Mouse (Mus musculus) neural tube, embryonic 11.5 days (tissue): Measurements from ENCODE around the gene Ankrd26. TPM values are rescaled to one million over a fixed set of nuclear protein-coding genes. Genes with fewer than 3 reads are reported as not detected.

ENCODE experiments used
- ATAC-seq: fragments of 200-750 bp; cut with Nextera tagmentation; 2 replicates; pipeline ENCODE4 v1.8.0; 2017; ENCODE audit warnings: moderate number of reproducible peaks, mild to moderate bottlenecking, moderate TSS enrichment, moderate library complexity; ENCODE audit not compliant: insufficient read depth, low FRiP score, low TSS enrichment
- DNase-seq: peaks from one replicate; pipeline ENCODE4 v3.0.0-alpha.2; 2015; ENCODE audit warnings: low spot score
- H3K27ac ChIP-seq: fragments of 300-500 bp; sonication (generic); 2 replicates; pipeline ENCODE4 v1.5.1; 2014; ENCODE audit warnings: low read depth, mild to moderate bottlenecking, low read length
- H3K27me3 ChIP-seq: fragments of 300-500 bp; sonication (generic); 2 replicates; pipeline ENCODE4 v1.6.1; 2014; ENCODE audit warnings: mild to moderate bottlenecking, low read length, mixed read lengths; ENCODE audit not compliant: control insufficient read depth, insufficient read depth
- H3K36me3 ChIP-seq: fragments of 300-500 bp; sonication (generic); 2 replicates; pipeline ENCODE4 v1.6.1; 2014; ENCODE audit warnings: mild to moderate bottlenecking, low read length, moderate library complexity, mixed read lengths; ENCODE audit not compliant: control insufficient read depth, insufficient read depth
- H3K4me1 ChIP-seq: fragments of 300-500 bp; sonication (generic); 2 replicates; pipeline ENCODE4 v1.6.1; 2014; ENCODE audit warnings: low read length, mixed read lengths; ENCODE audit not compliant: control insufficient read depth, insufficient read depth
- H3K4me2 ChIP-seq: fragments of 300-500 bp; sonication (generic); 2 replicates; pipeline ENCODE4 v1.6.1; 2014; ENCODE audit warnings: low read depth, mild to moderate bottlenecking, moderate library complexity
- H3K4me3 ChIP-seq: fragments of 300-500 bp; sonication (generic); 2 replicates; pipeline ENCODE4 v1.5.1; 2014; ENCODE audit warnings: low read depth, low read length
- H3K9ac ChIP-seq: fragments of 300-500 bp; sonication (generic); 2 replicates; pipeline ENCODE4 v1.6.1; 2014; ENCODE audit warnings: mild to moderate bottlenecking, low read length
- H3K9me3 ChIP-seq: fragments of 300-500 bp; sonication (generic); 2 replicates; pipeline ENCODE4 v1.6.1; 2016; ENCODE audit warnings: low read length; ENCODE audit not compliant: control insufficient read depth
- WGBS: fragments of 180-500 bp; shearing (Covaris S2); extraction: QIAGEN DNeasy Blood & Tissue Kit; methylation state at CpG from one replicate; pipeline ENCODE4 v1.1.7; 2014; 5-methylcytosine and 5-hydroxymethylcytosine counted together
- polyA plus RNA-seq: library from polyadenylated mRNA; unstranded; fragments of >200 nt; fragmentation: Nextera tagmentation; extraction: Ambion mirVana; gene quantifications from 2 replicates; pipeline ENCODE4 v1.2.1, GENCODE M21; 2014

The Ankrd26 gene
- polyA plus RNA-seq, 1 experiment from 2014 or later: 23.1 TPM

DNA sequence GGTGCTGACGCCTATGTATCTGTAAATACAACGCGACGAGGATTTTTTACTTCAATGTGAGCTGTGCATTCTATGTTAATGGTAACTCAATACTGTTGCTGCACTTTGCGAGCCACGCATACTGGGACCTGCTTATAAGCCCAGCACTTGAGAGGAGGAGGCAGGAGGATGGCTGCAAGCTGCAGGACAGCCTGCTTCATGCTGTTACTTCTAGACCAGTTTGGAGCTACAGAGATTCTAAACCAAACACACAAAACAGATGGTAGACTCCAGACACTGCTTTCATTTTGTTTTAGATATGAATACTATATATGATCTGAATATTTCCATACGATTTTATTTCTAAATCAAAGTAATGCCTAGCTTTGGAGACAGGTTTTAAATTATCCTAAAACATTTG is 41.4 kb downstream of the Ankrd26 start:
- Histone ChIP-seq H3K4me3 (no peak overlapping the region), H3K27me3 (no peaks in the 10 kb centered on the region), H3K27ac (no peak overlapping the region), H3K9ac (no peak overlapping the region), H3K36me3 (peaks cover 11% of the 10 kb centered on the region), H3K9me3 (no peaks in the 10 kb centered on the region), H3K4me1 (no peaks in the 10 kb centered on the region), H3K4me2 (no peak overlapping the region)
- ATAC-seq (no peak), DNase-seq (no peak)
- 92% methylated on average over 7 of the region's 7 CpGs for WGBS

DNA sequence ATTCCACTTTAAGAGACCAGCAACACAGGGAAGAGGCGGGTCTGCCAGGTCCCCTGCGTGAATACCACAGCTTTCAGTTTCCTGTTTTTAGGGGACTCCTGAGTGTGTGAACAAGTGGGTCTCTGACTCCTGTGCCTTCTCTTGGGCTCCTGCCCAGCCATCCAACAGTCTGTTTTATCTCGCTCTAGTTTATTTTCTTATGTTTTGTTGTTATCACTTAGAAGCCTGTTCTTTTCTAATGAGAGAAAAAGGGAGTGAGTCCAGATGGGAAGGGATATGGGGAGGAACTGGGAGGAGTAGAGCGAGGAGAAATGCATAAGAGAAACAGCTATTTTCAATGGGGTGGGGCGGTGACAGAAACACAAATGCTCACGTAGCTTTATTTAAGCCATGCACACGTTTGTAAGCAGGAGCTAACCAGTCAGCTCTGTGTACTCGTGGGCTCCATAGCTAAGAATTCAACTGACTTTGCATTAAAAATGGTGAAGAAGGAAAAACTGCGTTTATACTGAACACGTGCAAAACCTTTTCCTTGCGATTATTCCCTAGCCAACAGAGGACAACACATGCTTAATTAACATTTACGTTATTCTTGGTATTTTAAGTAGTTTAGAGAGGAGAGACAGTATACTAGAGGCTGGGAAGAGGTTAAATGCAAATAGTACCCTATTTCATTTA is 48.6 kb downstream of the Ankrd26 start:
- ATAC-seq: no peak
- 93% methylated on average over 12 of the region's 12 CpGs for WGBS

GRCm38 (mm10) chr6:118499010-118499409 is 63.0 kb downstream of the Ankrd26 start:
- H3K4me3 ChIP-seq: no peak overlapping the region
- DNase-seq: no peak
- no peak overlapping the region for H3K9ac ChIP-seq
- no peaks in the 10 kb centered on the region for H3K9me3 ChIP-seq
- 92% methylated on average over 7 of the region's 7 CpGs for WGBS
- H3K27me3 ChIP-seq: no peaks in the 10 kb centered on the region
- no peaks in the 10 kb centered on the region for H3K4me1 ChIP-seq
- no peak overlapping the region for H3K4me2 ChIP-seq
- no peak overlapping the region for H3K27ac ChIP-seq
- H3K36me3 ChIP-seq: no peaks in the 10 kb centered on the region
- ATAC-seq: no peak

More for the DNA sequence above, 48.6 kb downstream of the Ankrd26 start:
- Histone ChIP-seq H3K4me3 (no peak overlapping the region), H3K9ac (no peak overlapping the region), H3K9me3 (no peaks in the 10 kb centered on the region), H3K4me2 (no peak overlapping the region), H3K27ac (no peak overlapping the region), H3K27me3 (no peaks in the 10 kb centered on the region), H3K36me3 (peaks cover 2% of the 10 kb centered on the region), H3K4me1 (no peaks in the 10 kb centered on the region)
- no peak for DNase-seq

- Histone ChIP-seq H3K36me3 (no peaks in the 10 kb centered on the region), H3K4me2 (no peak overlapping the region), H3K9me3 (no peaks in the 10 kb centered on the region), H3K9ac (no peak overlapping the region), H3K4me1 (peaks cover 8% of the 10 kb centered on the region; the same call in 1 of the 2 replicates), H3K27me3 (peaks cover 9% of the 10 kb centered on the region), H3K27ac (no peak overlapping the region), H3K4me3 (no peak overlapping the region)
- WGBS: 81% methylated on average over 1 of the region's 1 CpGs
- ATAC-seq: no peak
- DNase-seq: no peak
Measured at GRCm38 (mm10) chr6:118482125-118482524, 79.9 kb downstream of the Ankrd26 start.

- DNase-seq (peak; percentile 82), ATAC-seq (peak; percentile 80)
- H3K27ac ChIP-seq: peak within 1 kb of the TSS; percentile 67; the same call in 1 of the 2 replicates
- H3K9me3 ChIP-seq: no peaks in the 10 kb centered on the region
- H3K4me3 ChIP-seq: peak within 1 kb of the TSS; percentile 54
- H3K27me3 ChIP-seq: peaks cover 9% of the 10 kb centered on the region
- H3K36me3 ChIP-seq: peaks cover 2% of the 10 kb centered on the region; the same call in 1 of the 2 replicates
- H3K9ac ChIP-seq: peak within 1 kb of the TSS; percentile 78
- H3K4me2 ChIP-seq: peak within 1 kb of the TSS; percentile 64
- peaks cover 8% of the 10 kb centered on the region; the same call in 1 of the 2 replicates for H3K4me1 ChIP-seq
- under 1% methylated on average over 44 of the region's 57 CpGs for WGBS
Measured at GRCm38 (mm10) chr6:118478957-118479708, 82.9 kb downstream of the Ankrd26 start, which contains the start of gene Zfp9. Gene Zfp9, minus strand, starts transcription at chr6:118479320.

DNA sequence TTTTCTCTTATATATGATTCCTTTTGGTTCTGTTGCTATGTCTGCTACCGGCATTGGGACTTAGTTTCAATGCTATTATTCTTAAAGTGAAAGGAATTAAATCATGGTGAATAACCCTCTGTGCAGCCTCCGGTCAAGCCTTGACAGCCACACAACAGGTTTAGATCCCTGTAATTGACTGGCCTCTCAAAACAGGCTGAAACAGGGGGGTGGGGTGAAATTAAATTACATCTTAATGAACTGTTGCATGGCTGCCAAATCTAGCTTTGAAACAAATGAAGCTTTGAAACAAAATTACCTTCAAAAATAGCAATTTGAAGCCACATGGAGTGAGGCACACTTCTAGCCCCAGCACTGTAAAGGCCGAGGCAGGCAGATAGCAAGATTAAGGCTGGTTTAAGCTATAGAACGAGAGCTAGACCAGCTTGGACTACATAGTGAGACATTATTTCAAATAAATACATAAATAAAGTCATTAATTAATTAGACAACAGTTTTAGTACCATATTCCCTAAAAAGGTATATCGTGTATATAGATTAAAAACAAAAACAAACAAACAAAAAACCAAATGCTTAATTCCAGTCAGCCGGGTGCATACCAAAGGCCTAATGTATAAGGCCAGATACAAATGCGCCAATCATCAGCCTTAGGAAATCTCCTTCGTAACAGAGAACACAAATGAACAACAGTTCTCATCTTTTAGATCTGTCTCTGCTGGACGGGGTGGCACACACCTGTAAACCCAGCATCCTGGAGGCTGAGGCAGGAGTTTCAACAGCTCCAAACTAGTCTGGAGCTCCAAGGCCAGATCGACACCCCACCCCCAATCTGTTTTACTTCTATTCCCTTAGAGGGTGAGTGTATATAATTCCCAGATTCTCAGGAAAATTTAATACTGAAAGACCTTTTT is 83.9 kb downstream of the Ankrd26 start:
- Histone ChIP-seq H3K27ac (no peak overlapping the region), H3K9me3 (no peaks in the 10 kb centered on the region), H3K36me3 (peaks cover 2% of the 10 kb centered on the region; the same call in 1 of the 2 replicates), H3K9ac (peak overlapping the region; percentile 78), H3K27me3 (peaks cover 9% of the 10 kb centered on the region), H3K4me3 (peak overlapping the region; percentile 54), H3K4me1 (peaks cover 8% of the 10 kb centered on the region; the same call in 1 of the 2 replicates), H3K4me2 (peak overlapping the region; percentile 64)
- DNase-seq (no peak), ATAC-seq (no peak)
- WGBS: 28% methylated on average over 10 of the region's 10 CpGs

- no peak overlapping the region for H3K27ac ChIP-seq
- 84% methylated on average over 15 of the region's 15 CpGs for WGBS
- no peaks in the 10 kb centered on the region for H3K9me3 ChIP-seq
- no peak overlapping the region for H3K9ac ChIP-seq
- no peak for DNase-seq
- no peak overlapping the region for H3K4me2 ChIP-seq
- H3K27me3 ChIP-seq: no peaks in the 10 kb centered on the region
- no peak for ATAC-seq
- H3K4me3 ChIP-seq: no peak overlapping the region
- H3K4me1 ChIP-seq: no peaks in the 10 kb centered on the region
- peaks cover 4% of the 10 kb centered on the region; the same call in 1 of the 2 replicates for H3K36me3 ChIP-seq
Measured at GRCm38 (mm10) chr6:118462069-118462705, 99.8 kb downstream of the Ankrd26 start.

DNA sequence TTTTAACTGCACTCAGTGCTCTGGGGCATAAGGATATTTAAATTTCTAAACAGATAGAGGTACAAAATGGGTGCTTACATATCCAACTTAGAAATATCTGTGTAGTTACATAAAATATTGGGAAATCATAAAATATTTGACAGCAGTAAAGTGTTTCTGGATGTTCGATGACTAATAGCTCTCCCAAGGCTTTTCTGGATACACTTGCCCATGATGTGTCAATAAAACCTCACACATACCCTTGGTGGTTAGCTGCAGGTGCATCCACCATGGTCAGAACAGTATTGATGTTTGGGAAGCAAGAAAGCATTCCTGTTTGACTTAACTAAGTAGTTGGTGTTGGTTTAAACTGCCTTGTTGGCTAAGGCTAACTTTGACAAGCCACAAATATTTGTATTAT is 104.3 kb downstream of the Ankrd26 start:
- WGBS: 91% methylated on average over 1 of the region's 1 CpGs

More for the DNA sequence above, 104.3 kb downstream of the Ankrd26 start:
- no peaks in the 10 kb centered on the region for H3K36me3 ChIP-seq
- DNase-seq (no peak), ATAC-seq (no peak)
- no peaks in the 10 kb centered on the region for H3K27me3 ChIP-seq
- H3K4me1 ChIP-seq: peaks cover 3% of the 10 kb centered on the region; the same call in 1 of the 2 replicates
- H3K4me2 ChIP-seq: no peak overlapping the region
- H3K27ac ChIP-seq: no peak overlapping the region
- H3K9me3 ChIP-seq: no peaks in the 10 kb centered on the region
- no peak overlapping the region for H3K4me3 ChIP-seq
- no peak overlapping the region for H3K9ac ChIP-seq
